Mouse (Mus musculus) left cerebral cortex, adult 8-10 months (tissue): ENCODE measurements around the gene Map3k9. TPM values are rescaled to one million over a fixed set of nuclear protein-coding genes. Genes with fewer than 3 reads are reported as not detected.

ENCODE experiments used
- DNase-seq, 2 experiments: peaks; one replicate each; pipeline ENCODE4 v3.0.0; 2022; ENCODE audit warnings: low spot score in 2 of 2
- total RNA-seq, 4 experiments: library from RNA; stranded (reverse); gene quantifications; 2 replicates each; pipeline ENCODE4 v1.2.4; 2022

Gene Map3k9
- total RNA-seq, 4 experiments from 2014 or later: 52.5 to 60.7 (median 55.2) TPM

- no peak for DNase-seq
These were observed 6.3 kb upstream of the Map3k9 start for GRCm38 (mm10) chr12:81787262-81787661.

DNA sequence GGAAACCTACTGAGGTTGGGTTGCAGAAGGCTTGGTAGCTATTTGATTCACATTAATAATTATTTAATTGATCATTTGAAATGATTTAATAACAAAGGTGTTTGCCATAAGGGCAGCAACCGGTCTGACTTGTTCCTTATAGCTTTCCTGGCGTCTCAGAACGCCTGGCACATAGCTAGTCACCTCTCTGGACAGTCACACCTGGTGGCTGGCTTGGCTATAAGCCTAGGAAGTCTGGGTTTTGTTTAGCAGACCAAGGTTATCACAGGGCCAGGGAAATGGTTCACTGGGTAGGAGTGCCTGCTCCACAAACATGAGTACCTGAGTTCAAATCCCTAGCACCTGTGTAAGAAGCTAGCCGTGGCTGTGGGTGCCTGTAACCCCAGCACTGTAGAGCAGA, 2.3 kb upstream of the Map3k9 start:
- no peak for DNase-seq

GRCm38 (mm10) chr12:81782606-81783005, 1.6 kb upstream of the Map3k9 start:
- no peak for DNase-seq

DNA sequence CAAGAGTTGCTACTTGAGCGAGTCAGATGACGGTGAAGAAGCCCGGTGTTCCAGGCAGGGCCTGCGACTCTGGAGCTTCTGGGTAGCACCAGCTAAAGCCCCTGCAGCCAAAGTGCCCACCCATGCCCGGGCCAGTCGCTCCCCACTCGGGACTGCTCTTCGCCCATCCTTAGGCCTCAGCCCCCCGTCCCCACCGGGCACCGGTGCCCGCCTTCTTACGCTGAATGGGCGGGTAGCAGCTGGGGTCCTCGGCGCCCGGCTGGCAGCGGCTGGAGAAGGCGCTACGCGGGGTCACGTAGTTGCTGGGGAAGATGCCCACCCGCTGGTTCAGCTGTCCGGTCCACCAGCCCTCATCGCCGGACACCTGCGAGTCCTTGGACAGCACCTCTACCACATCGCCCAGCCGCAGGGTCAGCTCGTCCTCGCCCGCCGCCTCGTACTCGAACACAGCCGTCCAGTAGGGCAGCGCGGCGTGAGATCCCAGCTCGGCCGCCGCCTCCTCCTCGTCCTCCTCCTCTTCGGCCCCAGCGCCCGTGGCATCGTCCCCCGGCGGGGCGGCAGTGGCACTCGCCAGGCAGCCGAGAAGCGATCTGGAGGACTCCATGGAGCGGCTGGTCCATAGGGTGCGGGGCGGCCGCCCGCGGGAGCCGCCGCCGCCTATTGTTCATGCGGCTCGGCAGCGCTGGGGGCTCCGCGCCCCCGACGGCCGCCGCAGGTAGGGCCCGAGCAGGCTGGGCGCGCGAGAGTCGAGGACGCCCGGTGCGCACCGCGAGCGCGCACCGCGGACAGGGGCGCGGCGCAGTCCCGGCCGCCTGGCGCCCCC, 493 bp downstream of the Map3k9 start:
- DNase-seq: no peak

GRCm38 (mm10) chr12:81779831-81780230, 1.1 kb downstream of the Map3k9 start:
- no peak for DNase-seq

- no peak for DNase-seq
These were observed 4.8 kb downstream of the Map3k9 start for GRCm38 (mm10) chr12:81776191-81776590.

DNA sequence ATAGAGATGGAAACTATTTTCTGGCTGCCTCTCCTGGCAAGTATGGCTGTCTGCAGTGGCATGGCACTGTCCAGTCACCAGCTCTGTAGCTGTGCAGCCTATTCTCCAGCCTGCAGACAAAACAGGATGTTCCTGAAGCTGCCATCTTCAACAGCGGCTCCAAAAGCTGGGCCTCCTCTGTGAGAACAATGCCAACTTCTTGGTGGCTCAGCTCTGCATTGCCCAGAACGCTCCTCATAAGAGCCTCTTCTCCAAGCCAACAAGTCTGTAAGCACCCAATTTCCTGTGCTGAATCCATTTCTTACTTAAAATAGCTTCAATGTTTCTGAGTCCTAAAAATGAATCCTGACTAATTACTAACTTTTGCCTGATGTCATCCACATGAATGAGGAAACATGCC, 5.3 kb downstream of the Map3k9 start:
- peak in 1 of 2 experiments; percentile 38 for DNase-seq

DNA sequence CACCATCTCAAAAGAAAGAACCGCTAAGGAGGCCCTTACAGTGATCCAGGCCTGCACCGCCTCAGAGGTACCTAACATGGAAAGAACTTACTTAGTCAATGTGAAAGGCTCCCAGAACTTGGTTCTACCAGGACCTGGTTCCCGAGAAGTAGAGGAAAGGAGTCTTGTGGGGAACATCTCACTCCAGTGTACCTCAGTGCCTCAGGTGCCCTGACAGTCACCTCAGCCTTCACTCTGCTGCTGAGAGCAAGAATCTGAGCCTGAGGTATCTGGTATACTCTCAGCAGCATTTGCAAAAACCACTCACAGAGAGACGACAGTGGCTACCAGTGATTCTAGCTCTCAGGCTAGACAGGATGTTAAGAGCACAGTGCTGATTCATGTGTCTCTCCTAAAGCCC, 6.8 kb downstream of the Map3k9 start:
- no peak for DNase-seq

GRCm38 (mm10) chr12:81769458-81769857, 11.5 kb downstream of the Map3k9 start:
- no peak for DNase-seq

GRCm38 (mm10) chr12:81765386-81765785, 15.6 kb downstream of the Map3k9 start:
- DNase-seq: no peak

DNA sequence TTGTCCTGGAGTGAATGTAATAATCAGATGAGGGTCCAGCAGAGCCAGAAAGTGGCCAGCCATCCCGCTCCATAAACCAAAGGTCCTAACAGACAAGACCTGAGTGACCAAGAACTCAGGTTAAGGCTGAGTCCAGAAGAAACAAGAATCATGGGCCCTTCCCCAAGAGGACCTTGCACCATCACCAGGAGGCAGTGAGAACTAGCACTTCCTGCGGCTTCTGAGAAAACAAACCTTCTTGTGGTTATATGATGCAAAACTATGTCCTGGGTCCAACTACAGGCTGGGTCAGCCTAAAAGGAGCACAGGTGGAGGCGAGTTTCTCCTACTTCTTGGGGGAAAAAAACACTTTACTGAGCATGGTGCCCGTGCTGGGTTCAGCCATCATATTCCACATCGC, 16.6 kb downstream of the Map3k9 start:
- no peak for DNase-seq

GRCm38 (mm10) chr12:81754651-81755050, 26.3 kb downstream of the Map3k9 start:
- no peak for DNase-seq

GRCm38 (mm10) chr12:81751116-81751515, 29.9 kb downstream of the Map3k9 start:
- DNase-seq: no peak

- DNase-seq: no peak
These were observed 32.1 kb downstream of the Map3k9 start for GRCm38 (mm10) chr12:81748918-81749317.

GRCm38 (mm10) chr12:81748021-81748576, 32.9 kb downstream of the Map3k9 start:
- no peak for DNase-seq

DNA sequence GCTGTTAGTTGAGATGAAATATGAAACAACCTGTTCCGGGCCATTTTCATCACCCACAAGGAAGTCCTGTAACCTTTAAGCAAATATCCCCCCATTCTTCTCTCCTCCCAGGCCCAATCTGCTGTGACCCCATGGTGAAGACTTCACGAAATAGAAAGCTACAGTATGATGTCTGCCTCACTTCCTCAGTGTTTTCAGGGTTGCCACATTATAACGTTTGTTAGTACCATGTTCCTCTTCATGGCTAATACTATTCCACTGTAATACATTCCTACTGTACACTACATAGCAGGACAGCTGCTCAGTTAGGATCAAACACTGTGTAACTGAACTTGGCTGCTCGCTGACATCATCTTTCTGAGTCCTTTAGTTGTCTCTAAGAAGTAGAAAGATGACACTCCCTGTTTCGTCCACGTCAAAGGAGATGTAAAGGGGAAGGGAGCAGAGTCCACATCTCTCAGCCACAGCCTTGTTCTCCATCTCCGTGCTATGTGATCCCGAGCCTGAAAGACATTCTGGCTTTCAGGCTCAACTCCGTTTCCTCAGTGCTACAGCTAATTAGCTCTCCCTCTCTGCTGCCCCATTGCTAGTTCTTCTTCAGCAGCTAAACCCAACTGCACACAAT, 34.5 kb downstream of the Map3k9 start:
- no peak for DNase-seq

DNA sequence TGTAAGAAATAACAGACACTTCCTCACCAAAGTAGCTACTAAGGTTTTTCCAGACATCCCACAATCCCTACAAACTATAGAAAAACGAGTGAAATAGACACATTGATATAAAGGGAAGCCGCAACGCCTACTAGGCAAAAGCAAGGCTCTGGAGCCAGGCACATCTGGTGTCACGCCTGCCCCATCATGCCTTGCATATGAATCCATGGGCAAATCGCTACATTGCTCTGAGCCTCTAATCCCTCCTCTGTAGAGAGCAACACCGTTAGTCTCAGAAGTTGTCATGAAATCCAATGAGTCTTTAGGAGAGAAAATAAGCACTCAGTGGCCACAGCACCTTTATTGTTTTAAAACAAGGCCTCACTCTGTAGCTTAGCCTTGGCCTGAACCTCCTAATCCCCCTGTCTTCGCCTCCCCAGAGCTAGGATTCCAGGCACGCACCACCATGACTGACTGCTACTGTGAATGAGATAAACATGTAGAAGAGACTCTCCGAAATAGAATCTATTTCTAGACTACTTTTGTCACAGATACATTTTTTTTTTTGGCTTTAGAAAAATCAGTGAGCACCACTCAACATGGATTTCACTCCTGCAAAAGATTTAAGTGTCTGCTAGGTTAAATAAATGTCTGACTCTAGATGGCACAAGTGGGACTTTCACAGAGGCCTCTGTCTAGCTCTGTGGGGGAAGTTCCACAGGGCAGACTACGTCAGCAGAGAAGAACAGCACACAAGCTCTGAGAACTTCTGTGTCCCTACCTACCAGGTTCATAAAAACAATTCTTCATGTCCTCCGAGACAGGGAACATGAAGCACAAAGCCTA, 45.5 kb downstream of the Map3k9 start:
- DNase-seq: no peak

DNA sequence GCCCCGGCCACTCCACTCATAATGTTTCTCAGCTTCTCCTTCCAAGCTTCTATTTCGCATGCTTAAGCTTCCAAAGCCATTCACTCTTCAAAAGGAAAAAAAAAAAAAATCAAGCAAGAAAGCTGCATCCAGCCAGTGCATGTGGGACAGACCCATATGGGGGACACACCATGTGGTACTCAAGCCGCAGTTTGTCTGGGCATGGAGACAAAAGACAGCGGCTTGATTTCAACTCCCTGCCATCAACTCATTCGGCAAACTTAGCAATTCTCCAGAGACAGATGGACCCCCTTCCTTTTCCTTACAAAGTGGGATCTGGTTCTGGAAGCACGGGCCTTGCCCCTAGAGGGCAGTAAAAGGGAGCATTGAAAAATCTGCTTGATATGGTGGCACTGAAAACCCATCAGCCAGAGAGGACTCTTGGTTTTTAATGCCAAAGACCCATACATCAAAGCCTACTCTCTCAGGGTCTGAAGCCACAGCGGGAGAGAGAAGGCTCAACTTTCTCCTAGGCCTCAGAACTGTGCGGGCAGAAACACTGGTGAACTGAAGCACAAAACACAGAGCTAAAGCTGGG, 54.6 kb downstream of the Map3k9 start:
- no peak for DNase-seq

DNA sequence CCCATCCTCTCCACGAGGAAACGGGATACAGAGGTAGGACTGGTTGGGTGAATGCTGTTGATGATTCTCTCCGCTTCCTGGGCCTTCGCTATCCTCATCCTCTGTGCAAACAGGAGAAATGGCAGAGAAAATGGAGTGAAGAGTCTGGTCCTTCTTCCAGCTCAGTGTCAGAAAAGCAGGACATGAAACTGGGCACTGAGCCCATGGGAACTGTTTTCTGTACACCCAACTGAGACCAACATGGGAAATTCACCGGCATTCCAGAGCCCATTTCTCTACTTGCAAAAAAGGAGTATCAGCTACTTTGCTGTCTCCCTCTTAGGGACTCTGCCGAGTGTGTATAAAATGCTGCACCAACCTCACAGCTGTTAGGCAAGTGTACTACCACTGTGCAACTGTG, 56.2 kb downstream of the Map3k9 start:
- no peak for DNase-seq

DNA sequence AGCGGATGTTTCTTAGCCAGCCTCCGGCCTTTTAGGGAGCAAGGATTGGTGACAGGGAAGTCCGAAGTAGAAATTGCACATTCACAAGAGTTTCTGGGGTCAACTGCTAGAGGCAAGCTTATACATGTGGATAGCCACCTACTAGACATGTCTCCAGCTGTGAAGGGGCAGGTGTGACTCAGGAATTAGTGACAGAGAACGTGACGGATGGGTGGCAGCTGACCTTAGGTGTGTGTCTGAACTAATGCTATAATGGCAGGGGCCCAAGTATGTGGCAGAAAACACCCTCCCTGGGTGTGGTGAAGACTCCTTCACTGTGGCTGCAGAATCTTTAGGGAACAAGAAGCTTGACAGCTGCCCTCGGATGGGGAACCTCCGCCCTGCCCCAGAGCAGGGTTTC, 57.6 kb downstream of the Map3k9 start:
- no peak for DNase-seq

DNA sequence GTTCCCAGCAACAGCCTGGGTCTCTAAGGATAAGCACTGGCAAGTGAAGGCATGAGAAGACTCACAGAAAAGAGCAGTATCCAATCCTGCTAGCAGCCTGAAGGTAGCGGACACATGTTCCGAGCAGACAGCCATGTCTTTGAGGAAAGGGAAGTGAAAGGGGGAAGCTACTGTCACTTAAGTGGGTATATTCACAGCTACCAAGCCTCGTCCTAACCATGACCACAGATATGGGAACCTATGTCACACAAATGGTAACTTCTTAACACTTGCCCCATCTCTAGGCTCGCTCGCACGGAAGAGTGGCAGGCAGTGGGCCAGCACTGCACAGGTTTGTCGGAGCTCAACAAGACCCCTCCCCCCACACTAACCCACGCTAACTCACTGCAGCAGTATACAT, 61.3 kb downstream of the Map3k9 start:
- no peak for DNase-seq
